Mouse (Mus musculus) duodenum, adult 2 months (tissue): ENCODE data around the gene Ndufa3. TPM values are rescaled to one million over a fixed set of nuclear protein-coding genes. Genes with fewer than 3 reads are reported as not detected.

Source experiments
- polyA plus RNA-seq: library from polyadenylated mRNA; depleted of rRNA; stranded (reverse); fragments of >200 nt; gene quantifications from 2 replicates; pipeline ENCODE4 v1.2.3, GENCODE M21; 2012; ENCODE audit warnings: low replicate concordance; rRNA removed

The Ndufa3 gene
- polyA plus RNA-seq = 287 and 393 TPM in 2 replicates

GRCm38 (mm10) chr7:3617242-3617995, at the start of gene Ndufa3:
Gene Ndufa3 (plus strand): TSS chr7:3617373.

GRCm38 (mm10) chr7:3616057-3616388, 1.1 kb upstream of the Ndufa3 start, which contains the start of gene Oscar:
Gene Oscar (minus strand): TSS chr7:3616157.

GRCm38 (mm10) chr7:3629543-3630477, 12.6 kb downstream of the Ndufa3 start, which contains the start of the genes Tfpt and Prpf31:
Gene Tfpt (minus strand): TSS chr7:3629929.
Gene Prpf31 (plus strand): TSS chr7:3629985.

GRCm38 (mm10) chr7:3644672-3645487, 27.7 kb downstream of the Ndufa3 start, which contains the start of gene Cnot3:
Gene Cnot3 (plus strand): TSS chr7:3645268.

GRCm38 (mm10) chr7:3665215-3666114, 48.3 kb downstream of the Ndufa3 start, which contains the start of gene Leng1:
Gene Leng1 (minus strand): TSS chr7:3665840.

Other genes starting within 250 kb of the Ndufa3 start
- gene Cacng8, start 226.7 kb upstream of the Ndufa3 start, polyA plus RNA-seq = 0.44 and 0.89 TPM in 2 replicates
- gene Cacng6, start 193.2 kb upstream of the Ndufa3 start, polyA plus RNA-seq = not detected in 2 replicates
- gene Tarm1, start 114.7 kb upstream of the Ndufa3 start, polyA plus RNA-seq = not detected in 2 replicates
- 0.26 TPM in 1 of 2 replicates, not detected in the other for gene Oscar, start 1.2 kb upstream of the Ndufa3 start, polyA plus RNA-seq
- gene Tfpt, start 12.6 kb downstream of the Ndufa3 start, polyA plus RNA-seq = 3.6 and 7.9 TPM in 2 replicates
- gene Prpf31, start 12.6 kb downstream of the Ndufa3 start, polyA plus RNA-seq = 12.2 and 16.7 TPM in 2 replicates
- gene Cnot3, start 27.9 kb downstream of the Ndufa3 start, polyA plus RNA-seq = 87.7 and 89.5 TPM in 2 replicates
- gene Leng1, start 48.5 kb downstream of the Ndufa3 start, polyA plus RNA-seq = 2.2 and 2.7 TPM in 2 replicates
- gene Tmc4, start 60.2 kb downstream of the Ndufa3 start, polyA plus RNA-seq = 201 and 223 TPM in 2 replicates
- gene Tsen34, start 75.5 kb downstream of the Ndufa3 start, polyA plus RNA-seq = 92.9 and 131 TPM in 2 replicates
- 53.2 and 59.5 TPM in 2 replicates for gene Mboat7, start 76.2 kb downstream of the Ndufa3 start, polyA plus RNA-seq
- gene Rps9, start 86.6 kb downstream of the Ndufa3 start, polyA plus RNA-seq = 322 and 616 TPM in 2 replicates
- 3.8 and 4.1 TPM in 2 replicates for gene Pirb, start 103.0 kb downstream of the Ndufa3 start, polyA plus RNA-seq
- gene Gm15448, start 208.3 kb downstream of the Ndufa3 start, polyA plus RNA-seq = 0.07 TPM in 1 of 2 replicates, not detected in the other
- gene Pira2, start 227.7 kb downstream of the Ndufa3 start, polyA plus RNA-seq = 0.16 and 0.31 TPM in 2 replicates